ENCODE assay signal across 27 mouse cellular contexts in the genomic region with DNA sequence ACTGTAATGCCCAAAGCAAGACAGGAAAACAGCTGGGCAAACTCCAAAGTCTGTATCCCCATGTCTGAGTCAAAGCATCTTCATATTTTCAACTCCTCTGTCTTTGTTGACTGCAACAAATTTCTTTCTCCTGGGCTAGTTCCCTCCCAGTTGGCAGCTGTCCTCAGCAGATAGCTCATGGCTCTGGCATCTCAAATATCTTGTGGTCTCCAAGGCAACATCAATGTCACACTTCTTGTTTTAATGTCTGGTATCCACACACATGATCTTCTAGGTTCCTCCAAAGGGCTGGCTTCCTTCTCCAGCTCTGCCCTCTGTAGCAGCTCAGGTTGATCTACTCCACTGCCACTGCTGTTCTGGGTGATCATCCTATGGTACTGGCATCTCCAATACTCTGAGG.
"Had no signal": no experiment of that assay in that cellular context is flagged by ENCODE, and none has a peak within 500 bp of the region (broad histone marks: within the 10 kb centered on the region; RNA-seq: fewer than 3 reads in every experiment).

No protein-coding gene starts in this region.

- H3K4me2 ChIP-seq: embryonic facial prominence, embryonic 12.5 days; embryonic facial prominence, embryonic 13.5 days; embryonic facial prominence, embryonic 15.5 days; forebrain, embryonic 12.5 days; forebrain, embryonic 13.5 days; forebrain, embryonic 15.5 days had no signal

- DNase-seq: cerebellum, adult 8-10 months; cerebellum, adult 9-10 months; cerebellum, adult 9-11 months; cerebellum, postnatal 10 days; cerebellum, postnatal 14 days; cerebellum, postnatal 25 days; cerebellum, postnatal 36 days; embryo, embryonic 11 days; forebrain, postnatal 0 days; gastrocnemius, adult 2 months; gastrocnemius, postnatal 10 days; gastrocnemius, postnatal 14 days; gastrocnemius, postnatal 25 days; gastrocnemius, postnatal 36 days; heart, adult 18-20 months had no signal

- H3K27me3 ChIP-seq: embryonic facial prominence, embryonic 12.5 days; embryonic facial prominence, embryonic 13.5 days; embryonic facial prominence, embryonic 15.5 days; forebrain, embryonic 12.5 days; forebrain, embryonic 13.5 days; forebrain, embryonic 15.5 days had no signal

- H3K4me3 ChIP-seq: embryonic facial prominence, embryonic 10.5 days; embryonic facial prominence, embryonic 12.5 days; embryonic facial prominence, embryonic 13.5 days; embryonic facial prominence, embryonic 15.5 days; erythroblast, embryonic 14.5 days; forebrain, embryonic 10.5 days; forebrain, embryonic 12.5 days; forebrain, embryonic 13.5 days; forebrain, embryonic 15.5 days; gastrocnemius, adult 2 months; heart, embryonic 10.5 days had no signal

- ATAC-seq: forebrain, embryonic 13.5 days; forebrain, embryonic 14.5 days; forebrain, embryonic 15.5 days; forebrain, embryonic 16.5 days; forebrain, postnatal 0 days had no signal

- H3K9ac ChIP-seq: embryonic facial prominence, embryonic 12.5 days; embryonic facial prominence, embryonic 13.5 days; embryonic facial prominence, embryonic 15.5 days; forebrain, embryonic 12.5 days; forebrain, embryonic 13.5 days; forebrain, embryonic 15.5 days; forebrain, postnatal 0 days had no signal

- H3K27ac ChIP-seq: embryonic facial prominence, embryonic 10.5 days; embryonic facial prominence, embryonic 12.5 days; embryonic facial prominence, embryonic 13.5 days; embryonic facial prominence, embryonic 15.5 days; forebrain, embryonic 10.5 days; forebrain, embryonic 12.5 days; forebrain, embryonic 13.5 days; forebrain, embryonic 15.5 days; gastrocnemius, adult 2 months; heart, embryonic 10.5 days had no signal

- H3K36me3 ChIP-seq: embryonic facial prominence, embryonic 10.5 days; embryonic facial prominence, embryonic 12.5 days; embryonic facial prominence, embryonic 13.5 days; embryonic facial prominence, embryonic 15.5 days; forebrain, embryonic 10.5 days; forebrain, embryonic 12.5 days; forebrain, embryonic 15.5 days; heart, embryonic 10.5 days had no signal

- H3K4me1 ChIP-seq: embryonic facial prominence, embryonic 10.5 days; embryonic facial prominence, embryonic 12.5 days; embryonic facial prominence, embryonic 13.5 days; embryonic facial prominence, embryonic 15.5 days; forebrain, embryonic 10.5 days; forebrain, embryonic 12.5 days; forebrain, embryonic 13.5 days; forebrain, embryonic 15.5 days; heart, embryonic 10.5 days had no signal

- H3K9me3 ChIP-seq: embryonic facial prominence, embryonic 10.5 days; embryonic facial prominence, embryonic 12.5 days; embryonic facial prominence, embryonic 13.5 days; embryonic facial prominence, embryonic 15.5 days; forebrain, embryonic 10.5 days; forebrain, embryonic 12.5 days; forebrain, embryonic 13.5 days; forebrain, embryonic 15.5 days; heart, embryonic 10.5 days had no signal
